Mouse (Mus musculus): ENCODE results near the gene Tnp1.

Gene Tnp1

DNA sequence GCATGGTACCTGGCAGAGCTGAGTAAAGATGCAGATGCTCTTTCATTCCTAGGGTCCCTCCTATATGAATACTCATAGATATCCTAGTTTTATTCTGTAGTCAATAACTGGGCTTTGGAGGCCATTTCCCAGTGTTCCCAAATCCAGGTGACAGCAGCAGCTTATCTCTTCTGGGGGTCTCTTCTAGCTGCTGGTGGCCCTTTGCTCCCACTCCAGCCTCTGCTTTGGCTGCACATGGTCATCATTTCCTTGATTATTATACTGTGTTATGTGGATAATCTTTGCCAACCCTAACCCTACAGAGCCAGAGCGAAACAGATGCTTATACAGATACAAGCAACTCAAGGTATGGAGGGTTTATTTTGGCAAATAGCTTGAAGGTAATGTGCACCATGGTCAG is 8.9 kb downstream of the Tnp1 start:
- in situ Hi-C loops (cut with MboI, MseI) = no loop called here

DNA sequence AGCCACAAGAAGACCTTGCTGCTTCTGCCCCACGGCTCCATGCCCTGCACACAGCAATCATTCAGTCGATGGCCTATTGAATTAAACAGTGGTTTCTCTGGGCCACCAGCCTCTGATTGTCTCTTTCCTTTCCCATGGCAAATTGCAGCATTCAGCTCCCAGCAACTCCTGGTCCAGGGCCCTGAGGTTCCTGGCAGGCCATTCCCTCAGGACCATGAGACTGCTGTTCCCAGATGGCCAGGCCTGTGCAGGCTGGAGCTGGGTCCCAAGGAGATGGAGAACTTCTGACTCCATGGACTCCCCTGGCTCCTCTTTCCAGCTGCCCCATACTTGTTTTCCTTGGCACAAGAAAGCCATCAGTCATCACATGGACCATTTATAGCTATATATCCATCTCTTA is 10.8 kb downstream of the Tnp1 start:
- in situ Hi-C loops (cut with MboI, MseI) = no loop called here

DNA sequence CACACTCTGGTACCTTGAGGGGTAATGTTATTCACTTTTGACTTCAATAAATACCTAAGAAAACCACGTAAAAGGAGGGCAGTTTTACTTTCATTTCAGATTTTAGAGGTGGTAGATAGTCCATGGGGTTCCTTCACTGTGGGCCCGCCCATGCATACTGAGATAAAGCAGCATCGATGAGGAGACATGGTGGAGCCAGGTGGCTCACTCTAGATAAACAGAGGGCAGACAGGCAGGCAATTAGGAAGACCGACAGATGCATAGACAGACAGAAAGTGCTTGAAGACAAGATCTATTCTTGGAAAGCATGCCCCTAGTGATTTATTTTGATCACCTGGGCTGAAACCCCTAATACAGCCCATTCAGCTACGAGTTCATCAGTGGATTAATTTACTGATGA is 13.1 kb downstream of the Tnp1 start:
- in situ Hi-C loops (cut with MboI, MseI) = no loop called here

DNA sequence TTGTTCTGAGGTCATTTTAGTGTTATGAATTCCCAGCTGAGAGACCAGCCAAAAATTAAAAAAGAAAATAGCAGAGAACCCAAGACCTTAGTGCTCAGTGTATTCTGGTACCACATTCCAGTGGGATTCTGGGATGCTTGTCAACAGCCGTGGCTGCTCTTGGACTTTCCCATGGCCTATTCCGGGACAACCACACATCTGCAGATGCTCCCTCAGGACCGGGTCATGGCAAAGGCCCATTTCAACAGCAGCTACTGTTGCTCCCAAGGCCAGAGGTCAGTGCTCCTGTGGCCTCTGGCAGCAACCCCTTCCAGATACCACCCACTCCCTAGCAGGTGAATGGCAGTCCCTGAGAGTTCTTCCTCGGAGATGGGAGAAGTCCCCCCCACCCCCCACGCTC is 13.7 kb downstream of the Tnp1 start:
- in situ Hi-C loops (cut with MboI, MseI) = no loop called here

DNA sequence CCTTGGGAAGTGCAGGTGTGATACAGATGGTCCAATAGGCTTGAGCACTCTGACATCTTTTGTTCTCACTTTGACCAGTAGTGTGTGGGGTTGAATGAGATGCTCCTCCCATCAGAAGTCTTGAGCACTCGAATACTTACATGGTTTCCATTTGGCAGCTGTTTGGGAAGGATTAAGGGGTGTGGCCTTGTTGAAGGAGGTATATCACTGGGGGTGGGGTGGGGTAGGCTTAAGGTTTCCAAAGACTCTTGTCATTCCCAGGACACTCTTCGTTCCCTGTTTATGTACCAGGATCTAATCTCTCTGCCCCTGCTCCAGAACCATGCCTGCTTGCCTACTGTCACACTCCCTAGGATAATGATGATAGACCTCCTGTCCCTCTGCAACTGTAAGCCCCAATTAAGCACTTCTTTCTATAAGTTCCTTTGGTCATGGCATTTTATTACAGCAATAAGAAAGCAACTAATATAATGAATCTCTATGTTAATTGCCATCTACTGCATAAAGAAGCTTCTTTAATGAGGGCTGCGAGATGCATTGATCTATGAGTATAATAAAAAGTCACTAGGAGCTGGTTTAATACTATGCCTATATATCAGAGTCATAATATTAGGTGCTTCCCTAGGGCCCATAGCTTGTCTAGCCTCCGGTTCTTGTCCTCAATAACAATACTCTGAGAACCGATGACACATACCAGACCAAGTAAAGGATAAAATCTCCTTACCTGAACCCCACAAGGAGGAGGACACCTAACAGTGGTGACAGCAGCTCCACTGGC is 20.8 kb downstream of the Tnp1 start:
- in situ Hi-C loops (cut with MboI, MseI) = no loop called here

DNA sequence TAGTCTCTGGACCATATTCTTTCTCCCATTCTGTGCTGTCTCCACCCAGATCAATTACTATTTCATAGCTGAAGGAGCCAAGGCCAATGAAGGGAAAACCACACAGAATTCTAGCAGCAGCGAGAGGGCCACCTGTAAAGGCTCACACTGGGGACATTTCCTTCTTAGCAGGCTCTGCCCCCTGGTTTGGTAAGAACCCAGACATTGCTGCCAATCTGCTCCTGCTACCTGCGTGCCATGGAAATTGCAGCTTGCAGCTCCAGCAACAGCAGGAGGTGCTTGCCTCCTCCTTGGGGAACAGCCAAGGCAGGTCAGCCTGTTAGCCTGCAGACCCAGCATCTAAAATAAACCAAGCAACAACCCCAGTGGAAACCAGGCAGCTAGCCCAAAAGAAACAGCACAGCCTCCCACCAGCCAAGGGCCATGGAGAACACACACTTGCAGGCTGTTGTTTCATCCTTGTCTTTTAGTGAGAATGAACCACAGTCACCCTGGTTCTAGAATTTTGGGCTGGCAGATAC is 22.7 kb downstream of the Tnp1 start:
- in situ Hi-C loops (cut with MboI, MseI) = no loop called here

DNA sequence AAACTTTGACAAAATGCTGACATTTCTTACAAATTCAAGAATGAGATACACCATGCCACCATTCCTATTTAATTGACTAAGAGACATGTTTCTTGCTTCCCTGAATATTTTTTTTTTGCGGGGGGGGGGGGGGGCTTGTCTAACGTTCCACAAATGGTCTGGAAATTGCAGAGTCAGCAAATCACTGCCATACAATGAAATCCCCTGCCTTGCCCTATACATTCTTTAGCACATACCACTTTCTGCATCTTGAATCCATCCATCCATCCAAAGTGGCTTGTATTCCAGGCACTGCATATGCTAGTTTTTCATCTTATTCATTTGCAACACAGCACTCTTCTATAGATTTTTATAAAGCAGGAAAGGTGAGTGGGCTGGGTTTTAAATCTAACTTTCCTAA is 23.5 kb downstream of the Tnp1 start:
- in situ Hi-C loops (cut with MboI, MseI) = no loop called here

DNA sequence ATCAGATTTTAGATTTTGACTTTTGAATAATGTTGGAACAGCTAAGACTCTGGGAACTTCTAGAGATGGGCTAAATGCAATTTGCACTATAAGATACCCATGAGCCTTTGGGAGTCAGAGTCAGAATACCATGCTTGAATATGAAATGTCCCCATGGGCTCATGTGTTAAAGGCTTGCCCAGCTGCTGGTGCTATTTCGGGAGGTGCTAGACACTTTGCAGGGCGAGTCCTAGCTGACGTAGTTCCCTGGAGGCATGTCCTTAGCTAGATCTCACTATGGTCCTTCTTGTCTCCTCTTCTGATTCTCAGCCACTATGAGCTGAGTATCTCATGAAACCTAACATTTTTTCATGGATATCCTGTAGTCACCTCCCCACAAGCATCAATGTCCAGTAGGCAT is 26.8 kb downstream of the Tnp1 start:
- in situ Hi-C loops (cut with MboI, MseI) = no loop called here

DNA sequence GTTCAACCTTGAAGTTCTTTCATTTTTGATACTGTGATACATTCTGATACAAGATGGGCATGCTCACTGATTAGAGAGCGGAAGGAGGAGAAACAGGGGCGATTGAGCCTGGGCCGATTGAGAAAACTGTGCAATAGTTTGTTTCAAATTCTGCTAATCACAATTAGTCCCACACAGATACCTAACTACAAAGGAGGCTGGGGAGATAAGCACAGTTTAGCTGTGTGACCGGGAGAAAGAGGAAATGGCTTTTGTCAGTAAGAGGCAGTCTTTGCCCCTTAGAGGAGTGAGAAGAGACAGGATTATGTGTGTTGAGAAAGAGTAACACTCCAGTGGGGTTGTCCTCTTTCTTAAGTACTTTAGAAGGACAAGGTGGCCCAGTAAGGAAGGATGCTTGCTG is 29.0 kb downstream of the Tnp1 start:
- in situ Hi-C loops (cut with MboI, MseI) = no loop called here

DNA sequence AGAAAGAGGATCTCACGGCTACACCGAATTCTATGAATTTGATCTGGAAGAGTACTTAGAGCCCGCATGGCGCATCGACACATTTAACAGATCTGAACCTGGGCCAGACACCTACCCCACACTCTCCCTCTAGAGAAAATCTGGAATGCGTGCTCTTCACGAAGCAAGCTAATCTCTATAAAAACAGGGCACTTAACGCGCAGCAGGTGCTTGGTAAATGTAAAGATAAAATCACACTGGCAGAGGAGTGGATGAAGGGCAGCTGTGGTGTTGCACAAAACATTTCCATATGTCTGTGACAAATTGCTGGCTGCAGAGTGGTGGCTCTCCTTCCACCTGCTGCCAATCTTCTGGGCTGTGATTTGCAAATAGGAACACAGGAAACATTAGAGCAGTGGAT is 36.8 kb downstream of the Tnp1 start:
- in situ Hi-C loops (cut with MboI, MseI) = no loop called here

DNA sequence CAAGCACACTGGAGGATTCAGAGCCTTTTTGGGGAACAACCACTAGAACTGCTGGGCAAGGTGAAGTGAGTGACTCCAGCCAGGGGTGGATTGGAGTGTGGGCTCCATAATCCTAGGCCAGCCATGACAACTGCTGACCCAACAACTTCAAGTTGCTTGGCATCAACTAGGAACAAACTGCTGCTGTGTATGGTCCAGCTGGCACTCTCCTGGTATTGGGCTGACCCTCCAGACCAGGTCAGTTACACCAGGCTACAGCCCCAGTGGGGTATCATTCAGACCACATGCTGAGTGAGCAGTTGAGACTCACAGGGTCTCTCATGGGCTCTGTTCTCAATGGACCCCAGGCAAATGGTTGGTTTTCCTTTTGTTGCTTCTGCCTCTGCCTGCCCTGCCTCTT is 41.5 kb downstream of the Tnp1 start:
- in situ Hi-C loops (cut with MboI, MseI) = no loop called here

DNA sequence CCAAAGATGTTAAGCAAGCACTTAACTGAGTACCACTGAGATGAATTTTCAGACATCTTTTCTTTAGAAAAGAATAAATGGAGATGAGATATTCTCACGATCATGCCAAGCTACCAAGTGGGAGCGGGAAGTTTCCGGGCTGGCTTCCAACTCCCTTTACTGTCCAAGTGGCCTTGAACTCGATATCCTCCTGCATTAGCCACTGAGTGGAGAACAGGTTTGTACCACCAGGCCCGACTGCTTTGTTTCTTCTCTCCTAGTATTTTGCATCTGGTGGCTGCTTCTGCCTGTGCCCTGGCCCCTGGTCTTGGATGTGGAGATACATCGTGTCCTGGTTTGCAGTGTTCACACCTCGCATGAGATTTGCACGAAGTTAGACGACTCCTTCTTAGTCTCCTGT is 45.2 kb downstream of the Tnp1 start:
- in situ Hi-C loops (cut with MboI, MseI) = no loop called here

DNA sequence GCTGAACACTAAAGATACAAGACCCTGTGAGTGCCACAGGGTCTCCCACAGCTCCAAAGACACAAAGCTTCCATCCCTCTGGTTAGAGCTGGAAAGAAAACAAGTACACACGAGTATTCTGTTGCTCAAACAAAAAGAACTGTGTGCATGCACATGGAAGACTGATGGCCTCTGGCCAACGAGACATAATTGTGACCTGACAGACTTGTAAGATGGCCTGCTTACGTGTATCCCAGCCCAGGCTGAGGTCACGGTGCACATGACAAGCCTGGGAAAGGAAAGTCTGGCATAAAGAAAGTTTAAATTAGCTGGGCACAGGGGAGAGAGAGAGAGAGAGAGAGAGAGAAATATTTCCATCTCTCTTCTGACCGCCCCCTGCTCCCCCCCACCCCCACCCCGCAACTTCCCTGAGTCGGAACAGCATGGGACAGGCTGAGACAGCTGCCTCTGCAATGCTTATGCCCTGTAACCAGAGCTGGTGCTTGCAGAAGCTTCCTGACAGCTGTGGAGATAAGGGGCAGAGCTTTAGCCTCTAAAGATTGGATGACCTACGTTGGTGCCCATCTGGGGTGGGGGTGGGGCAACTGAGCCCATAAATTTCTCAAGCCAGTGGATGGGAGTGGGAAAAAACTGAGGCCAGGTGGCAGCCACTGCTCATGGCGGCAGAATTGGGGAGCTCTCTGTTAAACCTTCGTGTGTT is 46.4 kb downstream of the Tnp1 start:
- in situ Hi-C loops (cut with MboI, MseI) = no loop called here

DNA sequence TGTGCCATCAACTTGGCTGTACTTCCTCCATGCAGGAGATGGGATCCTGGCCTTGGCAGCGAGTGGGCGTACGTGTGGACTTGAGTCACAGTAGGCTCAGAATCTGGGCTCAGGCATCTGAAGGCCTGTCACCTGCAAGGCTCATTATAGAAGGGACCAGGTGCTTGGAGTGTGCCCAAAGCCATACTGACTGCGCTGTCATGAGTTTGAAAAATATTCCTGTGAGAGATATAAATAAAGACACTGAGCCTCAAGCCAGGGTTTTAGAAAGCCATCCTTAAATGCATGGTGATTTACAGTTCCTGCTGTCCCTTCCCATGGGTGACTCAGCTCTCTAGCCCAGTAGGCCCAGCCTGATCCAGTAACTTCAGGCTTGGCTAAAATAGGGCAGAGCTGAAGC is 49.3 kb downstream of the Tnp1 start:
- in situ Hi-C loops (cut with MboI, MseI) = no loop called here
